Mouse (Mus musculus) hindbrain, embryonic 12.5 days (tissue): ENCODE data around the gene Mpv17l. TPM values are rescaled to one million over a fixed set of nuclear protein-coding genes. Genes with fewer than 3 reads are reported as not detected.
"Not testable (repeated sequence)": the region's sequence is repeated elsewhere in the genome, so short reads cannot be mapped to it uniquely, and the experiment has no call there.

Experiments used
- ATAC-seq: fragments of 200-750 bp; cut with Nextera tagmentation; 2 replicates; pipeline ENCODE4 v1.8.0; 2017; ENCODE audit warnings: moderate TSS enrichment; ENCODE audit not compliant: low FRiP score
- H3K27ac ChIP-seq: fragments of 300-500 bp; sonication (generic); 2 replicates; pipeline ENCODE4 v1.5.1; 2016; ENCODE audit warnings: mild to moderate bottlenecking
- H3K27me3 ChIP-seq: fragments of 300-500 bp; sonication (generic); 2 replicates; pipeline ENCODE4 v1.6.1; 2016; ENCODE audit warnings: mild to moderate bottlenecking
- H3K36me3 ChIP-seq: fragments of 300-500 bp; sonication (generic); 2 replicates; pipeline ENCODE4 v1.6.1; 2016; ENCODE audit warnings: mild to moderate bottlenecking
- H3K4me1 ChIP-seq: fragments of 300-500 bp; sonication (generic); 2 replicates; pipeline ENCODE4 v1.6.1; 2016
- H3K4me2 ChIP-seq: fragments of 300-500 bp; sonication (generic); replicated peaks from 2 replicates; pipeline ENCODE4 v1.6.1; 2016; ENCODE audit warnings: mild to moderate bottlenecking
- H3K4me3 ChIP-seq: fragments of 300-500 bp; sonication (generic); 2 replicates; pipeline ENCODE4 v1.5.1; 2016; ENCODE audit warnings: mild to moderate bottlenecking
- H3K9ac ChIP-seq: fragments of 300-500 bp; sonication (generic); 2 replicates; pipeline ENCODE4 v1.6.1; 2016; ENCODE audit warnings: mild to moderate bottlenecking, moderate library complexity
- H3K9me3 ChIP-seq: fragments of 300-500 bp; sonication (generic); replicated peaks from 2 replicates; pipeline ENCODE4 v1.6.1; 2016; ENCODE audit warnings: mild to moderate bottlenecking
- WGBS: fragments of 180-500 bp; shearing (Covaris S2); methylation state at CpG from one replicate; pipeline ENCODE4 v1.1.7; 2016; 5-methylcytosine and 5-hydroxymethylcytosine counted together
- polyA plus RNA-seq: library from polyadenylated mRNA; unstranded; fragments of >200 nt; fragmentation: Nextera tagmentation; extraction: Ambion mirVana; gene quantifications from 2 replicates; pipeline ENCODE4 v1.2.1, GENCODE M21; 2016

Gene Mpv17l
- 5.0 and 6.2 TPM in 2 replicates for polyA plus RNA-seq

GRCm38 (mm10) chr16:13902888-13903483 is at the start of gene Mpv17l, which contains the start of gene Pdxdc1:
TSS of gene Mpv17l (plus strand) at chr16:13903161.
TSS of gene Pdxdc1 (minus strand) at chr16:13903131.
- WGBS = under 1% methylated on average over 51 of the region's 57 CpGs
- peak within 1 kb of the TSS; percentile 89 for H3K27ac ChIP-seq
- H3K4me2 ChIP-seq = peak within 1 kb of the TSS; percentile 61
- peak within 1 kb of the TSS; percentile 86 for H3K4me3 ChIP-seq
- no peaks in the 10 kb centered on the region for H3K36me3 ChIP-seq
- ATAC-seq = peak; percentile 98
- H3K9me3 ChIP-seq = no peaks in the 10 kb centered on the region
- peak within 1 kb of the TSS; percentile 89 for H3K9ac ChIP-seq
- no peaks in the 10 kb centered on the region for H3K27me3 ChIP-seq
- H3K4me1 ChIP-seq = peaks cover 8% of the 10 kb centered on the region

GRCm38 (mm10) chr16:13853886-13854285 is 49.1 kb upstream of the Mpv17l start:
- Histone ChIP-seq H3K36me3 (peaks cover 31% of the 10 kb centered on the region), H3K27ac (no peak overlapping the region), H3K9me3 (no peaks in the 10 kb centered on the region), H3K4me3 (no peak overlapping the region), H3K4me2 (no peak overlapping the region), H3K4me1 (no peaks in the 10 kb centered on the region), H3K9ac (no peak overlapping the region), H3K27me3 (no peaks in the 10 kb centered on the region)
- WGBS = 91% methylated on average over 4 of the region's 4 CpGs
- ATAC-seq = no peak

- Histone ChIP-seq H3K27ac (no peak overlapping the region), H3K4me1 (peaks cover 10% of the 10 kb centered on the region), H3K9ac (no peak overlapping the region), H3K4me2 (no peak overlapping the region), H3K27me3 (no peaks in the 10 kb centered on the region), H3K4me3 (no peak overlapping the region), H3K9me3 (no peaks in the 10 kb centered on the region), H3K36me3 (peaks cover 10% of the 10 kb centered on the region)
- WGBS = 84% methylated on average over 4 of the region's 4 CpGs
- ATAC-seq = no peak
These were observed 36.9 kb upstream of the Mpv17l start for GRCm38 (mm10) chr16:13866076-13866475.

- no peak for ATAC-seq
- peaks cover 10% of the 10 kb centered on the region for H3K36me3 ChIP-seq
- no peak overlapping the region for H3K4me2 ChIP-seq
- H3K27me3 ChIP-seq = no peaks in the 10 kb centered on the region
- H3K4me3 ChIP-seq = no peak overlapping the region
- H3K27ac ChIP-seq = no peak overlapping the region
- peaks cover 10% of the 10 kb centered on the region for H3K4me1 ChIP-seq
- no peaks in the 10 kb centered on the region for H3K9me3 ChIP-seq
- WGBS = 85% methylated on average over 5 of the region's 5 CpGs
- no peak overlapping the region for H3K9ac ChIP-seq
These were observed 36.3 kb upstream of the Mpv17l start for GRCm38 (mm10) chr16:13866616-13867015.

GRCm38 (mm10) chr16:13867406-13867805 is 35.6 kb upstream of the Mpv17l start:
- H3K4me1 ChIP-seq, H3K9ac ChIP-seq, H3K27me3 ChIP-seq, H3K9me3 ChIP-seq, H3K4me3 ChIP-seq: not testable (repeated sequence)
- ATAC-seq = peak; percentile 84
- H3K4me2 ChIP-seq = peak overlapping the region; percentile 59
- peak overlapping the region; percentile 70; the same call in 1 of the 2 replicates for H3K27ac ChIP-seq
- H3K36me3 ChIP-seq = peaks cover 10% of the 10 kb centered on the region
- whole genome bisulfite sequencing = 8% methylated on average over 5 of the region's 5 CpGs

- peak overlapping the region; percentile 59 for H3K4me2 ChIP-seq
- H3K27ac ChIP-seq = peak overlapping the region; percentile 70
- H3K4me3 ChIP-seq = peak overlapping the region; percentile 37
- ATAC-seq = peak; percentile 87
- peak overlapping the region; percentile 59 for H3K9ac ChIP-seq
- 4% methylated on average over 42 of the region's 42 CpGs for WGBS
- peaks cover 10% of the 10 kb centered on the region for H3K36me3 ChIP-seq
- H3K27me3 ChIP-seq = no peaks in the 10 kb centered on the region
- no peaks in the 10 kb centered on the region for H3K9me3 ChIP-seq
- H3K4me1 ChIP-seq = peaks cover 10% of the 10 kb centered on the region
These were observed 34.9 kb upstream of the Mpv17l start for GRCm38 (mm10) chr16:13867910-13868514.

GRCm38 (mm10) chr16:13875483-13875882 is 27.5 kb upstream of the Mpv17l start:
- Histone ChIP-seq H3K27ac (no peak overlapping the region), H3K4me1 (no peaks in the 10 kb centered on the region), H3K9me3 (no peaks in the 10 kb centered on the region), H3K36me3 (peaks cover 33% of the 10 kb centered on the region; the same call in 1 of the 2 replicates), H3K4me2 (no peak overlapping the region), H3K9ac (no peak overlapping the region), H3K27me3 (no peaks in the 10 kb centered on the region), H3K4me3 (no peak overlapping the region)
- WGBS = 92% methylated on average over 4 of the region's 4 CpGs
- ATAC-seq = no peak

GRCm38 (mm10) chr16:13883094-13883774 is 19.7 kb upstream of the Mpv17l start:
- WGBS = 71% methylated on average over 3 of the region's 3 CpGs
- Histone ChIP-seq H3K27me3 (no peaks in the 10 kb centered on the region), H3K4me3 (no peak overlapping the region), H3K36me3 (peaks cover 4% of the 10 kb centered on the region; the same call in 1 of the 2 replicates), H3K4me1 (no peaks in the 10 kb centered on the region), H3K4me2 (no peak overlapping the region), H3K27ac (no peak overlapping the region), H3K9me3 (no peaks in the 10 kb centered on the region), H3K9ac (no peak overlapping the region)
- no peak for ATAC-seq

GRCm38 (mm10) chr16:13890449-13890848 is 12.5 kb upstream of the Mpv17l start:
- Histone ChIP-seq H3K4me1 (no peaks in the 10 kb centered on the region), H3K36me3 (no peaks in the 10 kb centered on the region), H3K4me2 (no peak overlapping the region), H3K27me3 (no peaks in the 10 kb centered on the region), H3K27ac (no peak overlapping the region), H3K4me3 (no peak overlapping the region), H3K9me3 (no peaks in the 10 kb centered on the region), H3K9ac (no peak overlapping the region)
- WGBS = 89% methylated on average over 2 of the region's 2 CpGs
- ATAC-seq = no peak

GRCm38 (mm10) chr16:13892850-13893249 is 10.1 kb upstream of the Mpv17l start:
- no peak overlapping the region for H3K4me2 ChIP-seq
- no peak for ATAC-seq

GRCm38 (mm10) chr16:13894097-13894496 is 8.9 kb upstream of the Mpv17l start:
- no peak overlapping the region for H3K9ac ChIP-seq
- no peaks in the 10 kb centered on the region for H3K4me1 ChIP-seq
- no peak overlapping the region for H3K27ac ChIP-seq
- H3K27me3 ChIP-seq = no peaks in the 10 kb centered on the region
- no peak overlapping the region for H3K4me3 ChIP-seq
- 88% methylated on average over 2 of the region's 2 CpGs for WGBS
- no peaks in the 10 kb centered on the region for H3K9me3 ChIP-seq
- no peaks in the 10 kb centered on the region for H3K36me3 ChIP-seq
- H3K4me2 ChIP-seq = no peak overlapping the region
- no peak for ATAC-seq

More at GRCm38 (mm10) chr16:13892850-13893249, 10.1 kb upstream of the Mpv17l start:
- no peaks in the 10 kb centered on the region for H3K36me3 ChIP-seq
- H3K27ac ChIP-seq = no peak overlapping the region
- no peaks in the 10 kb centered on the region for H3K9me3 ChIP-seq
- no peaks in the 10 kb centered on the region for H3K27me3 ChIP-seq
- no peak overlapping the region for H3K4me3 ChIP-seq
- no peaks in the 10 kb centered on the region for H3K4me1 ChIP-seq
- no peak overlapping the region for H3K9ac ChIP-seq

- H3K9ac ChIP-seq = no peak overlapping the region
- ATAC-seq = no peak
- no peak overlapping the region for H3K27ac ChIP-seq
- 83% methylated on average over 3 of the region's 3 CpGs for WGBS
- H3K36me3 ChIP-seq = no peaks in the 10 kb centered on the region
- no peak overlapping the region for H3K4me3 ChIP-seq
- no peaks in the 10 kb centered on the region for H3K4me1 ChIP-seq
- H3K9me3 ChIP-seq = no peaks in the 10 kb centered on the region
- no peaks in the 10 kb centered on the region for H3K27me3 ChIP-seq
- H3K4me2 ChIP-seq = no peak overlapping the region
These were observed 7.2 kb upstream of the Mpv17l start for GRCm38 (mm10) chr16:13895740-13896139.
